Mouse (Mus musculus) MEL (cell line): Measurements from ENCODE around the gene Col18a1. TPM values are rescaled to one million over a fixed set of nuclear protein-coding genes. Genes with fewer than 3 reads are reported as not detected.

Experiments
- DNase-seq: peaks from one replicate; pipeline ENCODE4 v3.0.0; 2011; ENCODE audit warnings: low read depth, low spot score
- H3K27ac ChIP-seq: 2 replicates; pipeline ENCODE4 v1.5.1; 2012; ENCODE audit warnings: low read depth, mild to moderate bottlenecking, control low read depth, low read length, moderate library complexity; ENCODE audit not compliant: control insufficient read depth
- H3K27me3 ChIP-seq, 2 experiments: fragments of 150-350 bp in 1 of 2; sonication (generic) in 1 of 2; 2 replicates each; pipeline ENCODE4 v1.6.1; 2012; ENCODE audit warnings: low read length in 2 of 2, mild to moderate bottlenecking in 2 of 2, improper control_type of control experiment in 1 of 2, moderate library complexity in 1 of 2; ENCODE audit not compliant: insufficient read depth in 2 of 2, control insufficient read depth in 1 of 2
- H3K36me3 ChIP-seq, 2 experiments: 2 replicates each; pipeline ENCODE4 v1.6.1; 2012 to 2014; ENCODE audit warnings: low read length in 2 of 2, improper control_type of control experiment in 1 of 2, inconsistent platforms in 1 of 2, mild to moderate bottlenecking in 1 of 2; ENCODE audit not compliant: insufficient read depth in 2 of 2, control insufficient read depth in 1 of 2
- H3K4me1 ChIP-seq, 2 experiments: fragments of 150-350 bp in 1 of 2; sonication (generic) in 1 of 2; 2 replicates each; pipeline ENCODE4 v1.6.1; 2012; ENCODE audit warnings: low read length in 2 of 2, improper control_type of control experiment in 1 of 2, mild to moderate bottlenecking in 1 of 2; ENCODE audit not compliant: insufficient read depth in 2 of 2, control insufficient read depth in 1 of 2
- H3K4me3 ChIP-seq, 2 experiments: fragments of 150-350 bp in 1 of 2; sonication (generic) in 1 of 2; 2 replicates each; pipeline ENCODE4 v1.5.1; 2012; ENCODE audit warnings: low read depth in 2 of 2, low read length in 2 of 2, mild to moderate bottlenecking in 2 of 2, moderate library complexity in 2 of 2, control low read depth in 1 of 2, improper control_type of control experiment in 1 of 2; ENCODE audit not compliant: control insufficient read depth in 1 of 2, insufficient read depth in 1 of 2
- H3K79me2 ChIP-seq: 2 replicates; pipeline ENCODE4 v1.6.1; 2012; ENCODE audit warnings: mild to moderate bottlenecking, low read length, moderate library complexity; ENCODE audit not compliant: control insufficient read depth, poor library complexity, insufficient read depth
- H3K9ac ChIP-seq: 2 replicates; pipeline ENCODE4 v1.6.1; 2012; ENCODE audit warnings: low read depth, mild to moderate bottlenecking, control low read depth, low read length, moderate library complexity; ENCODE audit not compliant: control insufficient read depth, poor library complexity, severe bottlenecking
- H3K9me3 ChIP-seq: fragments of 150-350 bp; sonication (generic); replicated peaks from 2 replicates; pipeline ENCODE4 v1.6.1; 2012; ENCODE audit warnings: mild to moderate bottlenecking, low read length, improper control_type of control experiment, moderate library complexity; ENCODE audit not compliant: insufficient read depth
- CHD2 ChIP-seq: IDR thresholded peaks from 2 replicates; pipeline ENCODE4 v1.6.1; 2011; ENCODE audit warnings: low read length, improper control_type of control experiment
- CTCF ChIP-seq, 3 experiments: IDR thresholded peaks in 2 of 3; conservative IDR thresholded peaks in 1 of 3; 2 replicates each; pipeline ENCODE4 v1.5.1; 2011 to 2012; ENCODE audit warnings: low read length in 3 of 3, low read depth in 2 of 3, mild to moderate bottlenecking in 2 of 3, improper control_type of control experiment in 1 of 3, inconsistent platforms in 1 of 3, mixed read lengths in 1 of 3, moderate library complexity in 1 of 3; ENCODE audit not compliant: control insufficient read depth in 1 of 3, insufficient read depth in 1 of 3, poor library complexity in 1 of 3, severe bottlenecking in 1 of 3
- E2F4 ChIP-seq: IDR thresholded peaks from 2 replicates; pipeline ENCODE4 v1.6.1; 2011; ENCODE audit warnings: low read depth, low read length, improper control_type of control experiment, borderline replicate concordance
- ELF1 ChIP-seq: IDR thresholded peaks from 2 replicates; pipeline ENCODE4 v1.6.1; 2014; ENCODE audit warnings: low read depth, mild to moderate bottlenecking, inconsistent platforms, low read length, improper control_type of control experiment, moderate library complexity
- JUND ChIP-seq: IDR thresholded peaks from 2 replicates; pipeline ENCODE4 v1.6.1; 2011; ENCODE audit warnings: low read depth, mild to moderate bottlenecking, improper control_type of control experiment, low read length
- KAT2A ChIP-seq: conservative IDR thresholded peaks from 2 replicates; pipeline ENCODE4 v1.6.1; 2012; ENCODE audit warnings: low read depth, low read length, improper control_type of control experiment, inconsistent platforms
- MAFK ChIP-seq: IDR thresholded peaks from 2 replicates; pipeline ENCODE4 v1.6.1; 2011; ENCODE audit warnings: low read depth, mild to moderate bottlenecking, low read length, improper control_type of control experiment, borderline replicate concordance
- MXI1 ChIP-seq: IDR thresholded peaks from 2 replicates; pipeline ENCODE4 v1.6.1; 2011; ENCODE audit warnings: mild to moderate bottlenecking, low read depth, low read length, improper control_type of control experiment
- MYB ChIP-seq: IDR thresholded peaks from 2 replicates; pipeline ENCODE4 v1.6.1; 2011; ENCODE audit warnings: mild to moderate bottlenecking, low read depth, low read length, improper control_type of control experiment
- POLR2A ChIP-seq, 2 experiments: IDR thresholded peaks; 2 replicates each; pipeline ENCODE4 v1.6.1; 2011 to 2012; ENCODE audit warnings: low read length in 2 of 2, mild to moderate bottlenecking in 2 of 2, control low read depth in 1 of 2, improper control_type of control experiment in 1 of 2, low read depth in 1 of 2, moderate library complexity in 1 of 2; ENCODE audit not compliant: control insufficient read depth in 1 of 2, insufficient read depth in 1 of 2, poor library complexity in 1 of 2
- POLR2AphosphoS2 ChIP-seq: IDR thresholded peaks from 2 replicates; pipeline ENCODE4 v1.6.1; 2011; ENCODE audit warnings: low read length, improper control_type of control experiment
- POLR2AphosphoS5 ChIP-seq: IDR thresholded peaks from 2 replicates; pipeline ENCODE4 v1.6.1; 2012; ENCODE audit warnings: low read depth, borderline replicate concordance, mild to moderate bottlenecking, inconsistent platforms, low read length, moderate library complexity, mixed read lengths
- RCOR1 ChIP-seq: IDR thresholded peaks from 2 replicates; pipeline ENCODE4 v1.6.1; 2012; ENCODE audit warnings: low read depth, mild to moderate bottlenecking, inconsistent platforms, low read length, improper control_type of control experiment
- SMC3 ChIP-seq: IDR thresholded peaks from 2 replicates; pipeline ENCODE4 v1.6.1; 2011; ENCODE audit warnings: low read depth, low read length, improper control_type of control experiment
- TAL1 ChIP-seq: IDR thresholded peaks from 2 replicates; pipeline ENCODE4 v1.6.1; 2012; ENCODE audit warnings: mild to moderate bottlenecking, inconsistent platforms, low read length, moderate library complexity, mixed read lengths
- TBP ChIP-seq: IDR thresholded peaks from 2 replicates; pipeline ENCODE4 v1.8.0; 2011; ENCODE audit warnings: low read depth, low read length, improper control_type of control experiment
- TCF12 ChIP-seq: IDR thresholded peaks from 2 replicates; pipeline ENCODE4 v1.6.1; 2014; ENCODE audit warnings: low read depth, mild to moderate bottlenecking, inconsistent platforms, low read length, improper control_type of control experiment, moderate library complexity
- polyA plus RNA-seq, 2 experiments: library from polyadenylated mRNA; stranded (reverse) in 1 of 2; unstranded in 1 of 2; fragments of >175 nt in 1 of 2; fragments of >200 nt in 1 of 2; gene quantifications; 2 replicates each; pipeline versions ENCODE4 v1.2.1 to v1.2.4; 2012; ENCODE audit warnings: low replicate concordance in 2 of 2, low read depth in 1 of 2; ENCODE audit not compliant: insufficient read length in 2 of 2, insufficient read depth in 1 of 2, missing spikeins in 1 of 2
- total RNA-seq: library from RNA; depleted of rRNA; stranded (reverse); fragments of 300-350 nt; gene quantifications from 2 replicates; pipeline ENCODE4 v1.2.3, GENCODE M21; 2012

Gene Col18a1
- total and polyA plus RNA-seq, 3 experiments, result 0.46 to 1.3 TPM; not detected in 1

DNA sequence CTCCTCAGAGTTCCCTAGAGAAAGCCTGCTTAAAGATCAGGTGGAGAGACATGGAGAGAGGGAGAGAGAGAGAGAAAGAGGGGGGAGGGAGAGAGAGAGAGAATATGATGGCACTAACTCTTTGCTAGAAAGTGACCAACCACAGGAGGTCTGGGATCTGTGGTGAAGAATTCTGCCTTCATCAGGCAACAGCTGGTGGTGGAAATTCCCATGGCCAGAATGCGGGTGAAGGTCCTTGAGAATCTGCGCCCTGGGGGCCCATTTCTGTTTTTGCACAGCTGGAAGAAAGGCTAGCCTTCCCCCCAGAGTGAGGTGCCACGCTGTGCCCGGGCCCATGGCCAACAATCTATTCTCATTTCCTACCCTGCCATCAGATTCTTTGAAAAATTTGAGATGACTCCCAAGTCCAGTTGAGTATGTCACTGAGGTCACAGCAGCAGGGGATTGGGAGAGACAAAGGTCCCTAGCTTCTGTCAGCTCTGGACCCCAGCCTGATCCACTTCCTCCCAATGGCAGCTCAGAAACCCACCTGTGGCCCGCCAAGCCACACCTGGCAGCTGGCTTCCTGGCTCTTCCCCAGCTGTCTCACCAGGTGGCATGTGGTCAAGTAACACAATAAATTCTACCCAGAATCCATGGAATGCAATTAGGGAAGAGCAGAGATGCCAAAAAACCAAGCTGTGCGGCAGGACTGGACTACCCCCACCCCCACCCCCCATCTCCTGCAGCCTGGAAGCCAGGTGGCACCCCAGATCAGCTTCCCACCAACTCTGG is 36.5 kb downstream of the Col18a1 start:
- Histone ChIP-seq H3K9ac (no peak overlapping the region), H3K9me3 (no peaks in the 10 kb centered on the region), H3K79me2 (no peaks in the 10 kb centered on the region), H3K27me3 (no peaks in the 10 kb centered on the region; a peak in 1 of 4 replicates), H3K36me3 (peaks cover 0 to 6% of the 10 kb centered on the region in 2 experiments; a peak in 2 of 4 replicates), H3K27ac (no peak overlapping the region), H3K4me3 (no peak overlapping the region), H3K4me1 (peaks cover 0 to 9% of the 10 kb centered on the region in 2 experiments)
- TF ChIP-seq JUND, result no peak
- TF ChIP-seq MYB, result no peak
- TF ChIP-seq TCF12, result no peak
- TF ChIP-seq MXI1, result no peak
- TF ChIP-seq TAL1, result no peak
- TF ChIP-seq SMC3, result no peak
- no peak for TF ChIP-seq E2F4
- TF ChIP-seq RCOR1, result no peak
- no peak for TF ChIP-seq MAFK
- no peak for TF ChIP-seq ELF1
- no peak for TF ChIP-seq POLR2AphosphoS2
- no peak for TF ChIP-seq POLR2A (IDR thresholded peaks at IDR 0.05; ENCODE audit: control insufficient read depth in 1 of 2, insufficient read depth in 1 of 2, low read depth in 1 of 2, low read length in 2 of 2, poor library complexity in 1 of 2)
- DNase-seq, result no peak

DNA sequence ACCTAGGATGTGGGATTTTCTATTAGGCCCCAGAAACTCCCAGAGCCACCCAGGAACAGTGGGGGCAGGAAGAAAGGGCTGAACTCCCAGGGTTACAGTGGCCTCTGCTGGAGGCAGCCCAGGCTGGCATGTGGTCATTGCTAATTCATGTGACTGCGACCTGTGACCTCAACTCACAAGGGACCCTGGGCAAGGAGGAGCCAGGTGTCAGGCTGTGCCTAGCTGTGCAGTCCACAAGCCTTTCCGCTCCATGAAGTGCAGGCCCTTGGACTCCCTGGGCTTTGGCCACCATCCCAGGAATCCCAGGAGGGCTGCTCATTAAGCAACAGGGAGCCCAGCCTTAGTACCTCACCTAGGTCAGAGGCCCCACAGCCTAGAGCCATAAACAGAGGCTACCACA is 38.4 kb downstream of the Col18a1 start:
- TF ChIP-seq TCF12 (no peak), SMC3 (0 out of 2 replicates have a peak, but pooled peaks have one; percentile 10), CTCF (IDR thresholded peaks at IDR 0.05 in 2 of 3, conservative IDR thresholded peaks at IDR 0.05 in 1 of 3; ENCODE audit: control insufficient read depth in 1 of 3, insufficient read depth in 1 of 3, low read depth in 2 of 3, low read length in 3 of 3, poor library complexity in 1 of 3, severe bottlenecking in 1 of 3) (peak in 2 of 3 experiments; percentile 28 to 35; a peak in 5 of 6 replicates)
- no peaks in the 10 kb centered on the region; a peak in 1 of 4 replicates for H3K27me3 ChIP-seq
- H3K79me2 ChIP-seq, result no peaks in the 10 kb centered on the region
- no peak for DNase-seq
- no peaks in the 10 kb centered on the region for H3K36me3 ChIP-seq
- no peaks in the 10 kb centered on the region for H3K4me1 ChIP-seq
- no peak overlapping the region for H3K4me3 ChIP-seq
- H3K9me3 ChIP-seq, result no peaks in the 10 kb centered on the region
- no peak overlapping the region for H3K9ac ChIP-seq
- no peak overlapping the region for H3K27ac ChIP-seq

DNA sequence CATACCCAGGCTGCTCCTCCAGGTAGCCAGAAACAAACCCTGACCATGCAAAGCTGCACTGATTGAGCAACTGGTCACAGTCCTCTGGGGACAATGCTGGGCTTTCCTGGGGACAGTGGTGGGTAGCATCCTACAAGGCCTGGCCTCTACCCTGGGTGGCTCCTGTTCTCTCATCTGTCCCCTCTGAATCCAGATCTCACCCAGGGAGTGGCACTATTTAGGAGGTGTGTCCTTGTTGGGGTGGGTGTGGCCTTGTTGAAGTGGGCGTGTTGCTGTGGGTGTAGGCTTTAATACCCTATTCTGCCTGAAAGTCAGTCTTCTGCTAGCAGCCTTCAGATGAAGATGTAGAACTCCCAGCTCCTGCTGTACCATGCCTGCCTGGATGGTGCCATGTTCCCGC is 39.8 kb downstream of the Col18a1 start:
- Histone ChIP-seq H3K4me1 (no peaks in the 10 kb centered on the region), H3K4me3 (no peak overlapping the region), H3K36me3 (no peaks in the 10 kb centered on the region), H3K9ac (no peak overlapping the region)
- peak; percentile 34 for DNase-seq
- TF ChIP-seq CHD2 (no peak), POLR2AphosphoS5 (no peak), RCOR1 (no peak), TBP (no peak), KAT2A (no peak)
- TF ChIP-seq, all 39 proteins: peak for 0
- peaks cover 0 to 1% of the 10 kb centered on the region in 2 experiments; a peak in 1 of 4 replicates for H3K27me3 ChIP-seq
- no peaks in the 10 kb centered on the region for H3K79me2 ChIP-seq
- no peak overlapping the region for H3K27ac ChIP-seq
- no peaks in the 10 kb centered on the region for H3K9me3 ChIP-seq
